Mouse (Mus musculus) heart, adult 18-20 months (tissue): ENCODE measurements at regions not wholly inside any gene's neighbourhood (a gene's known extent, or its start where the extent isn't known, plus 50 kb on each side); places are given as distances from the start of the nearest gene placed in this dataset.
A peak's percentile ranks its signal among the peaks of the same experiment; 100 is the strongest.

Experiments
- DNase-seq, 2 experiments: peaks; one replicate each; pipeline ENCODE4 v3.0.0; 2021 to 2022; ENCODE audit warnings: mixed read lengths in 1 of 2

- DNase-seq, result no peak
These were observed 116.0 kb upstream of the Smad1 start for GRCm38 (mm10) chr8:79515282-79515783.

GRCm38 (mm10) chr8:79514655-79515278, 115.4 kb upstream of the Smad1 start:
- no peak for DNase-seq

- no peak for DNase-seq
These were observed 109.3 kb upstream of the Smad1 start for GRCm38 (mm10) chr8:79508597-79508996.

GRCm38 (mm10) chr8:79505381-79505780, 106.1 kb upstream of the Smad1 start:
- DNase-seq, result no peak

GRCm38 (mm10) chr8:79503906-79504305, 104.6 kb upstream of the Smad1 start:
- no peak for DNase-seq

GRCm38 (mm10) chr8:79502062-79502461, 102.7 kb upstream of the Smad1 start:
- no peak for DNase-seq

GRCm38 (mm10) chr8:79501238-79501637, 101.9 kb upstream of the Smad1 start:
- peak; percentile 67 to 84 for DNase-seq

GRCm38 (mm10) chr8:79499258-79499657, 99.9 kb upstream of the Smad1 start:
- no peak for DNase-seq

GRCm38 (mm10) chr8:79498611-79499010, 99.3 kb upstream of the Smad1 start:
- peak; percentile 9 to 25 for DNase-seq

- DNase-seq, result no peak
These were observed 91.9 kb upstream of the Smad1 start for GRCm38 (mm10) chr8:79491156-79491698.

- no peak for DNase-seq
These were observed 91.4 kb upstream of the Smad1 start for GRCm38 (mm10) chr8:79490739-79491138.

GRCm38 (mm10) chr8:79488861-79489260, 89.5 kb upstream of the Smad1 start:
- DNase-seq, result peak; percentile 9 to 45

- DNase-seq, result no peak
These were observed 88.3 kb upstream of the Smad1 start for GRCm38 (mm10) chr8:79487597-79487996.

GRCm38 (mm10) chr8:79479326-79479725, 80.0 kb upstream of the Smad1 start:
- no peak for DNase-seq

GRCm38 (mm10) chr8:79476012-79476411, 76.7 kb upstream of the Smad1 start:
- DNase-seq, result no peak

GRCm38 (mm10) chr8:79474679-79475078, 75.4 kb upstream of the Smad1 start:
- DNase-seq, result no peak

- no peak for DNase-seq
These were observed 52.8 kb upstream of the Smad1 start for GRCm38 (mm10) chr8:79452101-79452500.

GRCm38 (mm10) chr8:79449453-79449852, 50.1 kb upstream of the Smad1 start:
- DNase-seq, result no peak
